8 mouse cellular contexts compared by ENCODE assay signal in the genomic region with DNA sequence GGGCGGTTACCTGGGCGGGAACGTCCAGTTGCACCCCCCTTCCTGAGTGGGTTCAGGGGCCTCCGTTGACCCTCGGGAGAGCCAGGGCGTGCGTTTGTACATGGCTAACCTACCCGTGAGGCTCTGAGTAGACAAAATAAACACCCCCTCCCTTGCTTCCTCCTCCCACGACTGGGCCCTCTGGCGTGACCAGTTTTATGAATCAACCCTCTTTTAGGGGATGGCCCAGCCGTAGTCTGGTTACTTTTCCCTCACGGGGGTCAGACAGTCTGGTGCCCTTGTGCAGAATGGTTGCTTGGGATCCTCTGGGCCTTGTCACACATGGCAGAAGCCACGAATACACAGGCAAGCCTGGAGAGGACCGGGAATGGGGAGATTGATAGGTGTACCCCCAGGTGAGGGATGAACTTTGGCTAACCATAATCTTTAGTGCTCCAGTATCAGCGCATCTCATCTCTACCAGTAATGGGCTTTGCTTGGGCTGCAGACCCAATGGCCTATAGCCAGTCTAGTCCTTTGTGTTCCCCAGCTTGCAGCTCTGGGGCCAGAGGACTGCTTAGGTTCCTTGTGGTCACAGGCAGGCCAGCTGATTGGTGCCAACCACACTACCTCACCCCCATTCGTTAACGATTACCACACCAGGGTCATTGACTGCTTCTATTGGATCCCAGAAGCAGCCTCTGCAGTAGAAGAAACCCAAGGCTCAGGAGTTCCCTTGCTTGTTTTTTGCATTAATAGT. TPM values are rescaled to one million over a fixed set of nuclear protein-coding genes. Genes with fewer than 3 reads are reported as not detected.
DNase-seq lines count a peak whose midpoint lies in the region; ATAC-seq and TF ChIP-seq lines count a peak whose summit lies in the region.

No protein-coding gene starts in this region.

- DNase-seq in testis, postnatal 10 days (ENCODE audit: low spot score), result no peak
- no peak for DNase-seq in heart, embryonic 10.5 days (ENCODE audit: low spot score)
- DNase-seq in kidney, postnatal 0 days (ENCODE audit: low spot score), result peak; percentile 81
- DNase-seq in lung, postnatal 25 days (ENCODE audit: low spot score), result peak; percentile 58
- no peak for DNase-seq in frontal cortex, adult 2 months (ENCODE audit: extremely low spot score in 1 of 2, low spot score in 1 of 2)
- DNase-seq in left cerebral cortex, postnatal 14 days (ENCODE audit: low spot score in 2 of 2), result no peak

- peak; percentile 50 for ATAC-seq in kidney, postnatal 0 days (replicated peaks; ENCODE audit: low FRiP score, low read depth)
- ATAC-seq in cerebellum, adult (ENCODE audit: insufficient number of reproducible peaks, low FRiP score, low TSS enrichment), result no peak

- H3K9me3 ChIP-seq in heart, embryonic 10.5 days, result no peaks in the 10 kb centered on the region
- no peaks in the 10 kb centered on the region for H3K9me3 ChIP-seq in kidney, postnatal 0 days (replicated peaks; ENCODE audit: low read length)

- H3K27me3 ChIP-seq in testis, adult 2 months (ENCODE audit: control insufficient read depth, insufficient read depth, low read length), result no peaks in the 10 kb centered on the region
- no peaks in the 10 kb centered on the region for H3K27me3 ChIP-seq in heart, embryonic 10.5 days (ENCODE audit: insufficient read depth, poor library complexity, severe bottlenecking)
- H3K27me3 ChIP-seq in kidney, postnatal 0 days (ENCODE audit: insufficient read depth, low read length), result no peaks in the 10 kb centered on the region

- H3K36me3 ChIP-seq in testis, adult 2 months (ENCODE audit: control insufficient read depth, insufficient read depth, low read length), result no peaks in the 10 kb centered on the region
- H3K36me3 ChIP-seq in heart, embryonic 10.5 days, result peaks cover 4% of the 10 kb centered on the region; the same call in 1 of the 2 replicates
- no peaks in the 10 kb centered on the region for H3K36me3 ChIP-seq in kidney, postnatal 0 days (ENCODE audit: insufficient read depth, low read length)

- peaks cover 22% of the 10 kb centered on the region for H3K4me1 ChIP-seq in testis, adult 2 months (ENCODE audit: control insufficient read depth, insufficient read depth, low read length)
- H3K4me1 ChIP-seq in heart, embryonic 10.5 days, result peaks cover 67% of the 10 kb centered on the region
- H3K4me1 ChIP-seq in kidney, postnatal 0 days (replicated peaks; ENCODE audit: insufficient read depth, low read length), result peaks cover 35% of the 10 kb centered on the region

- intact Hi-C loops in left cerebral cortex, postnatal 14 days (cut with DNase I), result no loop called here

- peak overlapping the region; percentile 72 for H3K4me2 ChIP-seq in kidney, postnatal 0 days (ENCODE audit: low read length)

- no peak for TF ChIP-seq CTCF in testis, adult 2 months (IDR thresholded peaks at IDR 0.05; ENCODE audit: control insufficient read depth, insufficient read depth, insufficient replicate concordance, low read depth, low read length)
- no peak for TF ChIP-seq CTCF in kidney, postnatal 0 days (IDR thresholded peaks at IDR 0.05; ENCODE audit: low read depth)

- no peak for TF ChIP-seq POLR2A in testis, adult 2 months (IDR thresholded peaks at IDR 0.05; ENCODE audit: control insufficient read depth, low read depth, low read length)

- peak overlapping the region; percentile 85 for H3K4me3 ChIP-seq in testis, adult 2 months (ENCODE audit: control insufficient read depth, low read depth, low read length)
- peak overlapping the region; percentile 69 for H3K4me3 ChIP-seq in heart, embryonic 10.5 days
- peak overlapping the region; percentile 68 for H3K4me3 ChIP-seq in kidney, postnatal 0 days (replicated peaks; ENCODE audit: low read depth, low read length)

- WGBS in heart, embryonic 10.5 days, result 6% methylated on average over 17 of the region's 17 CpGs
- WGBS in kidney, postnatal 0 days, result 4% methylated on average over 17 of the region's 17 CpGs

- H3K27ac ChIP-seq in testis, adult 2 months (ENCODE audit: control insufficient read depth, insufficient read depth, low read depth, low read length), result peak overlapping the region; percentile 51
- H3K27ac ChIP-seq in heart, embryonic 10.5 days, result peak overlapping the region; percentile 87
- H3K27ac ChIP-seq in kidney, postnatal 0 days, result peak overlapping the region; percentile 88

- H3K9ac ChIP-seq in kidney, postnatal 0 days (ENCODE audit: low read depth, low read length), result peak overlapping the region; percentile 75

RNA-seq across cellular contexts. Expression of a gene that starts 0.6 kb away (rescaled TPM):
- polyA plus RNA-seq in testis, adult 2 months (2012; rRNA removed), result 26.7 and 28.0 TPM in 2 replicates
- 78.3 and 85.5 TPM in 2 replicates for polyA plus RNA-seq in heart, embryonic 10.5 days (2016; fragmentation: Nextera tagmentation; extraction: Ambion mirVana)
- polyA plus RNA-seq in kidney, postnatal 0 days (2015; fragmentation: Nextera tagmentation; extraction: Ambion mirVana), result 87.8 and 89.3 TPM in 2 replicates
- polyA plus RNA-seq in frontal cortex, adult 2 months (2012; rRNA removed), result 51.2 and 51.9 TPM in 2 replicates
- 10 to 100 TPM; 63.6 to 65.9 TPM for total RNA-seq in left cerebral cortex, postnatal 14 days (2021)

RNA-seq across cellular contexts. Expression of a gene that starts 0.7 kb away (rescaled TPM):
- polyA plus RNA-seq in testis, adult 2 months (2012; rRNA removed), result 13.5 and 15.9 TPM in 2 replicates
- polyA plus RNA-seq in heart, embryonic 10.5 days (2016; fragmentation: Nextera tagmentation; extraction: Ambion mirVana), result 13.7 and 16.9 TPM in 2 replicates
- 20.4 and 21.1 TPM in 2 replicates for polyA plus RNA-seq in kidney, postnatal 0 days (2015; fragmentation: Nextera tagmentation; extraction: Ambion mirVana)
- polyA plus RNA-seq in frontal cortex, adult 2 months (2012; rRNA removed), result 5.9 and 6.9 TPM in 2 replicates
- total RNA-seq in left cerebral cortex, postnatal 14 days (2021), result 10 to 100 TPM in 1 of 2 experiments, 1 to 10 TPM in 1; 8.3 to 10.9 TPM

RNA-seq across cellular contexts. Expression of a gene that starts 15.6 kb away (rescaled TPM):
- polyA plus RNA-seq in testis, adult 2 months (2012; rRNA removed), result 104 and 114 TPM in 2 replicates
- polyA plus RNA-seq in heart, embryonic 10.5 days (2016; fragmentation: Nextera tagmentation; extraction: Ambion mirVana), result 116 and 130 TPM in 2 replicates
- polyA plus RNA-seq in kidney, postnatal 0 days (2015; fragmentation: Nextera tagmentation; extraction: Ambion mirVana), result 105 and 106 TPM in 2 replicates
- 95.5 and 119 TPM in 2 replicates for polyA plus RNA-seq in frontal cortex, adult 2 months (2012; rRNA removed)
- total RNA-seq in left cerebral cortex, postnatal 14 days (2021), result 10 to 100 TPM; 81.6 to 82.8 TPM

RNA-seq across cellular contexts. Expression of a gene that starts 39.1 kb away (rescaled TPM):
- 17.2 and 17.4 TPM in 2 replicates for polyA plus RNA-seq in testis, adult 2 months (2012; rRNA removed)
- 22.7 and 23.9 TPM in 2 replicates for polyA plus RNA-seq in heart, embryonic 10.5 days (2016; fragmentation: Nextera tagmentation; extraction: Ambion mirVana)
- polyA plus RNA-seq in kidney, postnatal 0 days (2015; fragmentation: Nextera tagmentation; extraction: Ambion mirVana), result 13.1 and 16.8 TPM in 2 replicates
- polyA plus RNA-seq in frontal cortex, adult 2 months (2012; rRNA removed), result 100 and 112 TPM in 2 replicates
- 10 to 100 TPM; 81.1 to 93.9 TPM for total RNA-seq in left cerebral cortex, postnatal 14 days (2021)

RNA-seq across cellular contexts. Expression of a gene that starts 45.9 kb away (rescaled TPM):
- 3.7 and 4.2 TPM in 2 replicates for polyA plus RNA-seq in testis, adult 2 months (2012; rRNA removed)
- 13.9 and 20.7 TPM in 2 replicates for polyA plus RNA-seq in heart, embryonic 10.5 days (2016; fragmentation: Nextera tagmentation; extraction: Ambion mirVana)
- 74.6 and 78.8 TPM in 2 replicates for polyA plus RNA-seq in kidney, postnatal 0 days (2015; fragmentation: Nextera tagmentation; extraction: Ambion mirVana)
- 17.9 and 19.1 TPM in 2 replicates for polyA plus RNA-seq in frontal cortex, adult 2 months (2012; rRNA removed)
- 10 to 100 TPM; 16.3 to 18.0 TPM for total RNA-seq in left cerebral cortex, postnatal 14 days (2021)

Comparison
In these comparisons a context has a peak if more than half of its experiments do, and no peak if none do; other contexts are left out.
1. DNase-seq: peak in kidney, postnatal 0 days (single experiment) and lung, postnatal 25 days (single experiment); none in testis, postnatal 10 days (single experiment), heart, embryonic 10.5 days (single experiment), frontal cortex, adult 2 months (0 of 2) and left cerebral cortex, postnatal 14 days (0 of 2).
2. Peak in every context shown above with its lines, with median percentiles within 50 percentile points of each other: H3K27ac ChIP-seq and H3K4me3 ChIP-seq.